Mouse (Mus musculus) limb, embryonic 14.5 days (tissue): ENCODE data around the gene Rxfp2. TPM values are rescaled to one million over a fixed set of nuclear protein-coding genes. Genes with fewer than 3 reads are reported as not detected.

ENCODE experiments used
- ATAC-seq: fragments of 200-750 bp; cut with Nextera tagmentation; 2 replicates; pipeline ENCODE4 v1.8.0; 2017; ENCODE audit warnings: low read depth, moderate number of reproducible peaks, moderate TSS enrichment; ENCODE audit not compliant: low FRiP score
- DNase-seq: peaks from one replicate; pipeline ENCODE4 v3.0.0-alpha.2; 2015; ENCODE audit warnings: low spot score
- H3K27ac ChIP-seq: fragments of 300-500 bp; sonication (generic); replicated peaks from 2 replicates; pipeline ENCODE4 v1.5.1; 2014; ENCODE audit warnings: low read depth, mild to moderate bottlenecking, low read length, moderate library complexity, mixed read lengths
- H3K27me3 ChIP-seq: fragments of 300-500 bp; sonication (generic); 2 replicates; pipeline ENCODE4 v1.6.1; 2014; ENCODE audit warnings: low read length, mixed read lengths; ENCODE audit not compliant: control insufficient read depth, insufficient read depth
- H3K36me3 ChIP-seq: fragments of 300-500 bp; sonication (generic); 2 replicates; pipeline ENCODE4 v1.6.1; 2014; ENCODE audit warnings: mild to moderate bottlenecking, low read length, moderate library complexity, mixed read lengths; ENCODE audit not compliant: control insufficient read depth, insufficient read depth
- H3K4me1 ChIP-seq: fragments of 300-500 bp; sonication (generic); 2 replicates; pipeline ENCODE4 v1.6.1; 2014; ENCODE audit warnings: antibody characterized with exemption, low read length, mixed read lengths; ENCODE audit not compliant: control insufficient read depth, insufficient read depth
- H3K4me2 ChIP-seq: fragments of 300-500 bp; sonication (generic); replicated peaks from 2 replicates; pipeline ENCODE4 v1.6.1; 2014; ENCODE audit warnings: low read depth, mild to moderate bottlenecking, low read length, moderate library complexity; ENCODE audit not compliant: severe bottlenecking
- H3K4me3 ChIP-seq: fragments of 300-500 bp; sonication (generic); replicated peaks from 2 replicates; pipeline ENCODE4 v1.5.1; 2014; ENCODE audit warnings: low read length
- H3K9ac ChIP-seq: fragments of 300-500 bp; sonication (generic); 2 replicates; pipeline ENCODE4 v1.6.1; 2014; ENCODE audit warnings: mild to moderate bottlenecking, low read depth, low read length, moderate library complexity; ENCODE audit not compliant: severe bottlenecking
- H3K9me3 ChIP-seq: fragments of 300-500 bp; sonication (generic); 2 replicates; pipeline ENCODE4 v1.6.1; 2016; ENCODE audit warnings: low read length; ENCODE audit not compliant: control insufficient read depth
- POLR2A ChIP-seq: fragments of 200-500 bp; IDR thresholded peaks from 2 replicates; pipeline ENCODE4 v1.8.0; 2012; ENCODE audit warnings: inconsistent platforms, mild to moderate bottlenecking, moderate library complexity, borderline replicate concordance; ENCODE audit not compliant: insufficient read depth, insufficient read length; ENCODE audit errors: extremely low read depth
- WGBS: fragments of 180-500 bp; shearing (Covaris S2); extraction: QIAGEN DNeasy Blood & Tissue Kit; methylation state at CpG from one replicate; pipeline ENCODE4 v1.1.7; 2014; 5-methylcytosine and 5-hydroxymethylcytosine counted together
- polyA plus RNA-seq, 2 experiments: library from polyadenylated mRNA; depleted of rRNA in 1 of 2; stranded (reverse) in 1 of 2; unstranded in 1 of 2; fragments of >200 nt; fragmentation: Nextera tagmentation in 1 of 2; extraction: Ambion mirVana in 1 of 2; gene quantifications; 2 replicates each; pipeline versions ENCODE4 v1.2.1 to v1.2.3; 2012 to 2014

Rxfp2 gene
- polyA plus RNA-seq, 2 experiments: 0.19 to 2.8 TPM

DNA sequence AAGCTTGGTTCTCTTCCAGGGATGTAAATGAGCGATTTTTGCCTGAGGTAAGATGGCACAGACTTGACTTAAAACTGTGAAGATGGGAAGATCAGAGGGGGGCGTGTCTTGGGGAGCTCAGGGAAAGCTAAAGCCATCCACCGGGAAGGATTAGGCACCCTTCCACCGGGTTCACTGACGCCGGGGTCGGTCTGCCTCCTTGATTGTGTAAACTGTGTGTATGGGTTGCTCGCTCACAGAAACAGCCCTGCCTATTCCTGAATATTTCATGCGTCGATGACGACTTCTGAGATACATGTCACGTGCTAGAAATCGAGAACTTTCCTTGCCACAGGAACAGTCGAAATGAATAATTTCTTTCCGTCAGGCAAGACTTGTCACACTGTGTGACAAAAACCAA is 6.9 kb downstream of the Rxfp2 start:
- TF ChIP-seq POLR2A: no peak
- H3K4me3 ChIP-seq: no peak overlapping the region
- no peaks in the 10 kb centered on the region for H3K27me3 ChIP-seq
- ATAC-seq (no peak), DNase-seq (no peak)
- WGBS: 88% methylated on average over 15 of the region's 15 CpGs
- H3K9me3 ChIP-seq: no peaks in the 10 kb centered on the region
- H3K4me1 ChIP-seq: no peaks in the 10 kb centered on the region
- H3K9ac ChIP-seq: no peak overlapping the region
- no peak overlapping the region for H3K4me2 ChIP-seq
- H3K27ac ChIP-seq: no peak overlapping the region
- H3K36me3 ChIP-seq: no peaks in the 10 kb centered on the region

DNA sequence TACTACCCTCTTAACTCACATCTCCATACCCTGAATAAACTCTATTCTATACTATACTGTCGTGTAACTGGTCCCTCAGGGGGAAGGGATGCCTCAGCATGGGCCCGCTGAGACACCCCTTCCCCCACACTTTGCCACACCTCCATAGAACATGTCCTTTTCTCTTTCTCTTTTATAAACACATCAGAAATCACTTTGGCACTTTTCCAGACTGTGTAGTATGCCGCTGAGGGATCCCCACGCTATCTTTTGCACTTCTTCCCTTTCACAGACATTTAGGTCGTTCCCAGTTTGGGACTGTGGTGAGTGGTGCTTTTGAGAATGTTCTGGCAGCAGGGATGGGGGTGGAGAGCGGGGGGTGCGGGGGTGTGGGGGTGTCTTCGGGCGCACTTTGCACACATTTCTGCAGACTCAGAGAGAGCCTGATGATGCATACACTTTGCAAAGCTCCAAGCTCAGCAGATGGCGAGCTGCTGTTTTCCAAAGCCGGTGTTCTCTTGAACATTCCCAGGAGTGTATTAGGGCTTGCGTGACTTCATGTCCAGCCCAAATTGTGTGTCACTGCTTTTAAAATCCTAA is 8.1 kb downstream of the Rxfp2 start:
- WGBS: 86% methylated on average over 12 of the region's 12 CpGs
- Histone ChIP-seq H3K27me3 (no peaks in the 10 kb centered on the region), H3K9ac (no peak overlapping the region), H3K36me3 (no peaks in the 10 kb centered on the region), H3K4me2 (no peak overlapping the region), H3K9me3 (no peaks in the 10 kb centered on the region), H3K4me3 (no peak overlapping the region), H3K27ac (no peak overlapping the region), H3K4me1 (peaks cover 3% of the 10 kb centered on the region; the same call in 1 of the 2 replicates)
- DNase-seq (no peak), ATAC-seq (no peak)
- no peak for TF ChIP-seq POLR2A

DNA sequence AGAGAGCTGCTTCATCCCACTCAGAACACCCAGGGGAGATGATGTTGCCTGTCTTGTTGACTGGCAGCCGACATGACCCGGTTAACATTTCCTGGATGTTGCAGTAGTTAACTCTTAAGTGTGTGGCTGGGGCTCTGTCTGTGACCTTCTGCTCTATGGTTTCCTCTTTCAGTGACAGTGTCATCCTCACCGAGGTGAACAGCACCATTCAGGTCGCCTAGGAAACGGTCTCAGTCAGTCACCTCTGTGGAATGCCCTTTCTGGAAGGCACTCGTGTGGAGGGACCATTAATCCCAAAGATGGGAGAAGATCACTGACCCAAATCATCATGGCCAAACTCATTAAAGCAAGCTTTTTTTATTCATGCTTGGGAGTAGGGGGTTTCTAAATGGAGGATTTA is 12.7 kb downstream of the Rxfp2 start:
- TF ChIP-seq POLR2A: no peak
- H3K27me3 ChIP-seq: no peaks in the 10 kb centered on the region
- no peak overlapping the region for H3K9ac ChIP-seq
- WGBS: 46% methylated on average over 6 of the region's 6 CpGs
- H3K4me1 ChIP-seq: peaks cover 12% of the 10 kb centered on the region; the same call in 1 of the 2 replicates
- H3K4me2 ChIP-seq: no peak overlapping the region
- no peaks in the 10 kb centered on the region for H3K36me3 ChIP-seq
- ATAC-seq (no peak), DNase-seq (no peak)
- H3K9me3 ChIP-seq: no peaks in the 10 kb centered on the region
- no peak overlapping the region for H3K4me3 ChIP-seq
- no peak overlapping the region for H3K27ac ChIP-seq

DNA sequence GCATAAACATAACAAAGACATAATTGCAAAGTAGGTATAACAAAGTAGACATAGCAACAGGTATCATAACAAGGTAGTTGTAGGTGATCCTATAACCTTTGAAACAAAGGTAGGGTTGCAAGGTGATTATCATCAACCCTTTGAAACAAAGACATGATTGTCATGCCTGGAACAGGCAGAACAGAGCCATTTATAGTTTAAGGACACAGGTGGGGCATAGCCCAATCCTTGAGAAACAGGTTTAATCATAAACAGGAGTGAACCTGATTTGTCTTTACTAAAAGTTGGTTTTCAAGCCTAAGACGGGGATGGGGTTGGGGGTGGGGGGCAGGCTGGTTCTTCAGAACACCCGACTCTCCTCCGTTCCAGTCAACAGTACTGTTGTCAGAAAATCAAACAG is 13.2 kb downstream of the Rxfp2 start:
- no peak for DNase-seq
- no peak overlapping the region for H3K4me3 ChIP-seq
- no peak for ATAC-seq
- H3K27ac ChIP-seq: no peak overlapping the region
- H3K4me1 ChIP-seq: peaks cover 12% of the 10 kb centered on the region; the same call in 1 of the 2 replicates
- H3K9ac ChIP-seq: no peak overlapping the region
- H3K36me3 ChIP-seq: no peaks in the 10 kb centered on the region
- H3K27me3 ChIP-seq: no peaks in the 10 kb centered on the region
- no peak overlapping the region for H3K4me2 ChIP-seq
- WGBS: 72% methylated on average over 3 of the region's 3 CpGs
- TF ChIP-seq POLR2A: no peak
- H3K9me3 ChIP-seq: no peaks in the 10 kb centered on the region

DNA sequence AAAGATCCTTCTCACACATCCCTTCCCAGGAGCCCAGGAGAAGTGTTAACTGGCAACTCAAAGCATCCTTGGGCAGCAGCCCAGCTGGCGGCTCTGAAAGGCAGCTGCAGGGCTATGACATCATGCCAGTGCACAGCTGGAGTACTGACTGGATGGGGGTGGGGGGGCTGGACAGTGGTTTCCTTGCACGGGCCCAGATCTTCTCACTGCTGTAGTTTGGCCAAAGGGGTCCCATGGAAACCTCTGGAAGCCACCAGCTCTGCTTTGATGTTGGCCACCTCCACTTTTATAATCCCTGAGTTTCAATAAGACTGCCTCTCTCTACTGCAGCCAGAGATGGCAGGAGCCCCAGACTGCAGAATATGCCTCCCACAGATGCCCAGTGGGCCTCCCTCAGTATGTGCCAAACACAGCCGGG is 13.6 kb downstream of the Rxfp2 start:
- DNase-seq (peak; percentile 54), ATAC-seq (peak; percentile 80)
- WGBS: 30% methylated on average over 3 of the region's 3 CpGs
- H3K4me2 ChIP-seq: no peak overlapping the region
- H3K27me3 ChIP-seq: no peaks in the 10 kb centered on the region
- no peak overlapping the region for H3K4me3 ChIP-seq
- H3K27ac ChIP-seq: no peak overlapping the region
- H3K9ac ChIP-seq: no peak overlapping the region
- no peaks in the 10 kb centered on the region for H3K9me3 ChIP-seq
- H3K36me3 ChIP-seq: no peaks in the 10 kb centered on the region
- TF ChIP-seq POLR2A: no peak
- peaks cover 12% of the 10 kb centered on the region; the same call in 1 of the 2 replicates for H3K4me1 ChIP-seq
